In the genomic region with DNA sequence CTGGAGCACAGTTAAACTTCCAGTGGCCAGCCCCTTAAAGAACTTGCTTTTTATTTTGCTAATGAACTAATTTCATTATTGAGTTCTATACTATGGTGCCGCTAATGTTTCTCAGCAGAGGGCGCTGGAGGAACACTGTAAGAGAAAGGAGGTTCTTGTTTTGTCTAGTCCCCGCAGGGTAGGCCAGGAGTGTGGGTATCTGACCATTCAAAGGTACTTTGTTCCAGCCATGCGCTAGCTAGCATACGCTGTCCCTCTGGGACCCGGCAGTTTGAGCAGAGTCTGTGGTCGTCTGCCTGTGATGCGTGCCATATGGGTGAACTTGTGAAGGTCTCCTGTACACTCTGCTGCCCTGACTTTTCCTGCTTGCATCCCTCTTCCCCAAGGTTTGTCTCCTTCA, we compare ENCODE assay signal across 8 mouse cellular contexts.
A peak's percentile ranks its signal among the peaks of the same experiment; 100 is the strongest.
DNase-seq lines count a peak whose midpoint lies in the region; ATAC-seq and TF ChIP-seq lines count a peak whose summit lies in the region.

No protein-coding gene starts in this region.

- H3K9ac ChIP-seq in CH12.LX (ENCODE audit: insufficient read depth, low read depth): no peak overlapping the region
- H3K9ac ChIP-seq in hindbrain, embryonic 11.5 days (ENCODE audit: low read depth, low read length): no peak overlapping the region

- H3K79me2 ChIP-seq in CH12.LX (replicated peaks; ENCODE audit: control insufficient read depth, extremely low read depth, insufficient read depth, poor library complexity, severe bottlenecking): no peaks in the 10 kb centered on the region

- in situ Hi-C loops in CH12.LX (cut with MboI; ENCODE audit: low pct_ligation_motif_present, low pct_unique_long_range_greater_than_20kb, low sequenced_read_pairs): no loop called here

- no peaks in the 10 kb centered on the region for H3K36me3 ChIP-seq in CH12.LX (replicated peaks in 1 of 2; ENCODE audit: control insufficient read depth in 1 of 2, insufficient read depth in 1 of 2, low read length in 1 of 2)
- no peaks in the 10 kb centered on the region for H3K36me3 ChIP-seq in hindbrain, embryonic 11.5 days (ENCODE audit: control insufficient read depth, insufficient read depth, low read length)

- peak; percentile 13; the same call in 1 of the 2 replicates for TF ChIP-seq RAD21 in CH12.LX (IDR thresholded peaks at IDR 0.05; ENCODE audit: low read depth, low read length)

- H3K27me3 ChIP-seq in CH12.LX (replicated peaks): no peaks in the 10 kb centered on the region
- H3K27me3 ChIP-seq in hindbrain, embryonic 11.5 days (ENCODE audit: control insufficient read depth, insufficient read depth, low read length): no peaks in the 10 kb centered on the region

- no peak overlapping the region for H3K27ac ChIP-seq in CH12.LX (ENCODE audit: insufficient read depth, low read depth)
- no peak overlapping the region for H3K27ac ChIP-seq in hindbrain, embryonic 11.5 days (ENCODE audit: low read depth, low read length)

- H3K9me3 ChIP-seq in CH12.LX (replicated peaks; ENCODE audit: low read length): peaks cover 38% of the 10 kb centered on the region
- no peaks in the 10 kb centered on the region for H3K9me3 ChIP-seq in hindbrain, embryonic 11.5 days (ENCODE audit: control insufficient read depth, low read length)

- peak; percentile 84 for ATAC-seq in hindbrain, embryonic 11.5 days (ENCODE audit: low FRiP score)

- no peak overlapping the region for H3K4me2 ChIP-seq in CH12.LX (ENCODE audit: insufficient read depth, low read depth, poor library complexity, severe bottlenecking)
- no peak overlapping the region for H3K4me2 ChIP-seq in hindbrain, embryonic 11.5 days (replicated peaks; ENCODE audit: low read depth, low read length)

- no peak for TF ChIP-seq EP300 in CH12.LX (IDR thresholded peaks at IDR 0.05; ENCODE audit: low read length)

- no peak for TF ChIP-seq POLR2A in CH12.LX (IDR thresholded peaks at IDR 0.05; ENCODE audit: low read depth, low read length)

- peak; percentile 14 to 53 for DNase-seq in cerebellum, postnatal 25 days
- no peak for DNase-seq in cerebellum, adult 9-11 months
- DNase-seq in CH12.LX (ENCODE audit: extremely low read depth): no peak
- DNase-seq in embryo, embryonic 10 days (ENCODE audit: low spot score): peak; percentile 83
- peak; percentile 76 for DNase-seq in hindbrain, embryonic 11.5 days (ENCODE audit: low spot score)
- DNase-seq in layer of hippocampus, adult 9-10 months (ENCODE audit: low spot score): peak; percentile 8
- peak; percentile 57 for DNase-seq in mesoderm, embryonic 11.5 days (ENCODE audit: low read depth, low spot score)
- peak; percentile 6 for DNase-seq in yolk sac, embryonic 10.5 days (ENCODE audit: low spot score)

- no peaks in the 10 kb centered on the region for H3K4me1 ChIP-seq in CH12.LX (ENCODE audit: control insufficient read depth in 1 of 2, insufficient read depth in 2 of 2)
- H3K4me1 ChIP-seq in hindbrain, embryonic 11.5 days (replicated peaks; ENCODE audit: control insufficient read depth, insufficient read depth, low read length): no peaks in the 10 kb centered on the region

- no peak for TF ChIP-seq CTCF in CH12.LX (conservative IDR thresholded peaks at IDR 0.05 in 1 of 2, IDR thresholded peaks at IDR 0.05 in 1 of 2; ENCODE audit: low read depth in 2 of 2, low read length in 2 of 2)

- dilution Hi-C loops in CH12.LX (cut with MboI; ENCODE audit: extremely low pct_ligation_motif_present, extremely low pct_unique_long_range_greater_than_20kb, low sequenced_read_pairs): no loop called here

- 7% methylated on average over 8 of the region's 8 CpGs for WGBS in hindbrain, embryonic 11.5 days

- H3K4me3 ChIP-seq in CH12.LX (replicated peaks in 1 of 3; ENCODE audit: low read depth in 2 of 3, low read length in 2 of 3, poor library complexity in 1 of 3): no peak overlapping the region
- H3K4me3 ChIP-seq in hindbrain, embryonic 11.5 days (ENCODE audit: low read depth, low read length): no peak overlapping the region

TF ChIP-seq in CH12.LX, 34 proteins besides CTCF, POLR2A, EP300 and RAD21:
- TF ChIP-seq E2F4 (IDR thresholded peaks at IDR 0.05; ENCODE audit: insufficient replicate concordance, low read depth, low read length) (no peak), JUND (conservative IDR thresholded peaks at IDR 0.05; ENCODE audit: low read depth, low read length) (no peak), GABPA (IDR thresholded peaks at IDR 0.05; ENCODE audit: insufficient replicate concordance, low read depth, low read length) (no peak), ZNF384 (IDR thresholded peaks at IDR 0.05; ENCODE audit: low read depth, low read length) (no peak), ELF1 (IDR thresholded peaks at IDR 0.05; ENCODE audit: low read depth, low read length) (no peak), TBP (conservative IDR thresholded peaks at IDR 0.05; ENCODE audit: low read depth, low read length) (no peak), PAX5 (IDR thresholded peaks at IDR 0.05; ENCODE audit: low read length) (no peak), SIN3A (IDR thresholded peaks at IDR 0.05; ENCODE audit: low read length) (no peak), HCFC1 (IDR thresholded peaks at IDR 0.05; ENCODE audit: low read depth, low read length) (no peak), UBTF (IDR thresholded peaks at IDR 0.05; ENCODE audit: low read depth, low read length) (no peak), SMC3 (IDR thresholded peaks at IDR 0.05; ENCODE audit: low read depth, low read length) (no peak)

Comparison
In these comparisons a context has a peak if more than half of its experiments do, and no peak if none do; other contexts are left out.
1. DNase-seq: peak in cerebellum, postnatal 25 days (2 of 2), embryo, embryonic 10 days (single experiment), hindbrain, embryonic 11.5 days (single experiment), layer of hippocampus, adult 9-10 months (single experiment), mesoderm, embryonic 11.5 days (single experiment) and yolk sac, embryonic 10.5 days (single experiment); none in cerebellum, adult 9-11 months (single experiment) and CH12.LX (single experiment).